Mouse (Mus musculus): ENCODE data around the gene Nos1ap.

DNA sequence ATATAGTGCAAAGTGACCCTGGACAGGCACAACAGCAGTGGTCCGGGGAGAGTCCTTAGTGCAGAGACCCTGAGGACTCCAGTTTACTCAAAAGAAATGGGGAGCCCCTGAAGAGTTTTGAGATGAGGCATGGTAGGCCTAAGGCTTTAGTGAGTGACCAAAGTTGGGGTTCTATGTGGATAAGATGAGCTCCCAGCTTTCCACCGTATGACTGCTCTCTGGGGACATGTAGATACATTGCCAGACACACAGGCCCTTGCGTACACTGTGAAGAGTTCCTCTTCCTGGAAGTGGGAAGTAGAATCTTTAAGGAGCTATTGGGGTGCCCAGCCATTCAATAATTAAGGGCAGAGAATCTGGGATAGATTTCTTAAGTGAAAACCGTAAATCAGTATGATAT, 90.2 kb downstream of the Nos1ap start:
- no peak for TF ChIP-seq CTCF (IDR thresholded peaks at IDR 0.05; ENCODE audit: low read depth)
- no peak for TF ChIP-seq EP300 (optimal IDR thresholded peaks at IDR 0.05)
